Mouse (Mus musculus) neural tube, embryonic 13.5 days (tissue): ENCODE data around the gene Cpsf3. TPM values are rescaled to one million over a fixed set of nuclear protein-coding genes. Genes with fewer than 3 reads are reported as not detected.

Source experiments
- ATAC-seq: fragments of 200-750 bp; cut with Nextera tagmentation; 2 replicates; pipeline ENCODE4 v1.8.0; 2017; ENCODE audit warnings: low read depth, mild to moderate bottlenecking, moderate TSS enrichment, moderate library complexity
- H3K27ac ChIP-seq: fragments of 300-500 bp; sonication (generic); replicated peaks from 2 replicates; pipeline ENCODE4 v1.5.1; 2015; ENCODE audit warnings: moderate library complexity, mild to moderate bottlenecking, inconsistent platforms
- H3K27me3 ChIP-seq: fragments of 300-500 bp; sonication (generic); 2 replicates; pipeline ENCODE4 v1.6.1; 2015; ENCODE audit warnings: mild to moderate bottlenecking, inconsistent platforms
- H3K36me3 ChIP-seq: fragments of 300-500 bp; sonication (generic); 2 replicates; pipeline ENCODE4 v1.6.1; 2015; ENCODE audit warnings: mild to moderate bottlenecking, inconsistent platforms
- H3K4me1 ChIP-seq: fragments of 300-500 bp; sonication (generic); replicated peaks from 2 replicates; pipeline ENCODE4 v1.6.1; 2015; ENCODE audit warnings: inconsistent platforms
- H3K4me2 ChIP-seq: fragments of 300-500 bp; sonication (generic); 2 replicates; pipeline ENCODE4 v1.6.1; 2015; ENCODE audit warnings: inconsistent platforms, mild to moderate bottlenecking, moderate library complexity
- H3K4me3 ChIP-seq: fragments of 300-500 bp; sonication (generic); 2 replicates; pipeline ENCODE4 v1.5.1; 2015; ENCODE audit warnings: mild to moderate bottlenecking, inconsistent platforms
- H3K9ac ChIP-seq: fragments of 300-500 bp; sonication (generic); 2 replicates; pipeline ENCODE4 v1.6.1; 2015; ENCODE audit warnings: moderate library complexity, mild to moderate bottlenecking, inconsistent platforms
- H3K9me3 ChIP-seq: fragments of 300-500 bp; sonication (generic); 2 replicates; pipeline ENCODE4 v1.6.1; 2016; ENCODE audit warnings: inconsistent platforms
- WGBS: fragments of 180-500 bp; shearing (Covaris S2); methylation state at CpG from one replicate; pipeline ENCODE4 v1.1.7; 2015; 5-methylcytosine and 5-hydroxymethylcytosine counted together
- polyA plus RNA-seq: library from polyadenylated mRNA; unstranded; fragments of >200 nt; fragmentation: Nextera tagmentation; extraction: Ambion mirVana; gene quantifications from 2 replicates; pipeline ENCODE4 v1.2.1, GENCODE M21; 2015

Gene Cpsf3
- polyA plus RNA-seq, 1 experiment from 2014 or later = 91.5 TPM

GRCm38 (mm10) chr12:21350113-21350876 is 65.1 kb downstream of the Cpsf3 start:
- WGBS = 48% methylated on average over 7 of the region's 7 CpGs
- Histone ChIP-seq H3K9me3 (no peaks in the 10 kb centered on the region), H3K9ac (no peak overlapping the region), H3K27ac (no peak overlapping the region), H3K4me3 (no peak overlapping the region), H3K36me3 (peaks cover 59% of the 10 kb centered on the region), H3K4me2 (no peak overlapping the region), H3K4me1 (no peaks in the 10 kb centered on the region), H3K27me3 (no peaks in the 10 kb centered on the region)
- no peak for ATAC-seq

DNA sequence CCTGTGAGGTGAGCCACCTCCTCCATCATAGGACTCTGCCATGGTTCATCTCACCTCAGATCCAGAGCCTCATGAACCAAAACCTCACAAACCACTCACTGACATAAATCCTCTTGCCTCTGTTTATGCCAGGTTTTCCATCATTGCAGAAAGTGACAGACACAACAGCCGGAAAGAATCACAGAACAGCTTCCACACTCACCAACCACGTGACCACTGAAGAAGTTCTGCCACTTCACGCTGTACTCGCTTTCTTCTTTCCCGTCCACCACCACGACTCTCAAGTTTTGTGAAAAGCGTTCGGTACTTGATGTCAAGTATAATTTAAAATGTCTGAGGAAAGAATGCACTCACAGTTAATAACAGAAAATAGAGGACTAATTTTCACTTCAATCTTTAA is 68.5 kb downstream of the Cpsf3 start:
- H3K36me3 ChIP-seq = peaks cover 54% of the 10 kb centered on the region
- no peaks in the 10 kb centered on the region for H3K4me1 ChIP-seq
- 96% methylated on average over 8 of the region's 8 CpGs for WGBS
- no peaks in the 10 kb centered on the region for H3K9me3 ChIP-seq
- no peaks in the 10 kb centered on the region for H3K27me3 ChIP-seq
- H3K27ac ChIP-seq = no peak overlapping the region
- ATAC-seq = no peak
- no peak overlapping the region for H3K4me3 ChIP-seq
- no peak overlapping the region for H3K9ac ChIP-seq
- H3K4me2 ChIP-seq = no peak overlapping the region

DNA sequence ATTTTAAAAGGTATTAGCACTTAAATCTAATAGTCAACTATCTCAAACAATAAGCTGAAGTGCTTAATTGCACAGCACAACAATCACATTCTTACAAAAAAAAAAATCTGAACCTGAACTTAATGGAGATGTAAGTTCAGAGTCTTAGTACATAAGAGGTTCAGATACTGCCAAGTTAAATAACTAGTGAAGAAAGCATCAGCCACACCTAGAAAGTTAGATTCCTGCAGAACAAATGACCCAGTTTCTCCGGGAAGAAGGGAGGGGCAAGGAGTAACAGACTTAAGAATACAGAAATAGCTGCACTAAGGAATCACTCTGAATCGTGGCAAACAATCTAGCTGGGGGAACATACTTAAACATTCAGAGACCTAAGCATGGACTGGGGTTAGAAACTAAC is 77.5 kb downstream of the Cpsf3 start:
- WGBS = 84% methylated on average over 2 of the region's 2 CpGs
- Histone ChIP-seq H3K4me3 (no peak overlapping the region), H3K4me2 (no peak overlapping the region), H3K27ac (no peak overlapping the region), H3K9ac (no peak overlapping the region), H3K27me3 (no peaks in the 10 kb centered on the region), H3K36me3 (peaks cover 12% of the 10 kb centered on the region), H3K4me1 (no peaks in the 10 kb centered on the region), H3K9me3 (no peaks in the 10 kb centered on the region)
- no peak for ATAC-seq

DNA sequence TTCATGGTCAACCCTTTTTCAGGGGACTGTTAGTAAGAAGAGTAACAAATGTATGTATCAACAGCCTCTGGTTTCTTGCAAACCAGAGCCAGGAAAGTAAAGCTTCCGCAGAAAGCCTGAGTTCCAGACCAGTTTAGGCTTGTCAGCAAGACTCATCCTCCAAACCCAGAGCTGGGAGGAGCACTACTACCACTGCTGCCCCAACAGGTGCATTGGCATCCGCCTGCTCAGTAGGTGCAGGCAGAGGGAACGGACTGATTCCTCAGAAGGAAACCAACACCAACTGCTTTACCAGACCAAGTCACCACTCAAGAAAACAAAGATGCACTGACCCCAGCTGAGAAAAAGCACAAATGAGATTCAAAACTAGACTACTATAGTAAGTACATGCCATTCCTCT is 78.0 kb downstream of the Cpsf3 start:
- Histone ChIP-seq H3K4me1 (no peaks in the 10 kb centered on the region), H3K9ac (no peak overlapping the region), H3K9me3 (no peaks in the 10 kb centered on the region), H3K27me3 (no peaks in the 10 kb centered on the region), H3K36me3 (peaks cover 12% of the 10 kb centered on the region), H3K4me2 (no peak overlapping the region), H3K27ac (no peak overlapping the region), H3K4me3 (no peak overlapping the region)
- ATAC-seq = no peak
- WGBS = 88% methylated on average over 3 of the region's 3 CpGs

Other genes with a start within 250 kb of the Cpsf3 start
- gene Itgb1bp1, start 893 bp downstream of the Cpsf3 start, polyA plus RNA-seq = 38.9 and 42.5 TPM in 2 replicates
- 37.4 and 38.8 TPM in 2 replicates for gene Iah1, start 31.0 kb downstream of the Cpsf3 start, polyA plus RNA-seq
- gene Adam17, start 88.2 kb downstream of the Cpsf3 start, polyA plus RNA-seq = 22.0 and 23.1 TPM in 2 replicates
- 1,143 and 1,197 TPM in 2 replicates for gene Ywhaq, start 132.2 kb downstream of the Cpsf3 start, polyA plus RNA-seq